Mouse (Mus musculus): Measurements from ENCODE around the gene Kcna7.
A peak's percentile ranks its signal among the peaks of the same experiment; 100 is the strongest.
"Not testable (repeated sequence)": the region's sequence is repeated elsewhere in the genome, so short reads cannot be mapped to it uniquely, and the experiment has no call there.

Gene Kcna7

DNA sequence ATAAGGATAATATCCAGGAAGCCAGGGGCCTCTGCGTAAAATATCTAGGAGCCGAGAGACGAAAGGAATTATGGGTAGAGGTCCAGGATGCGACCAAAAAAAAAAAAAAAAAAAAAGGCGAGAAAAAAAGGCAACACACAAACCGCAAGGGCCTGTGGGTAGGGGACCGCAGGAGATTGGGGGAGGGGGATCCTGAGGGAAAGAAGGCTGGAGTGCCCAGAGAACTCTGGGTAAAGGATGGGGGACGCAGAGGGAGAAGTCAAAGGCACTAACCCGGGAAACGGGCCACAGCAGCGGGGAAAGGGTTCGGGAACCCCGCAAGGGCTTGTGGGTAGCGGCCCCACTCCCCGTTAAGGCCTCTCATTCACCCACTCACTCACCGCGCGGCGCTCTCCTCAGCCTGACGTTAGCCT, 10.3 kb upstream of the Kcna7 start:
- DNase-seq (ENCODE audit: low spot score), result no peak

DNA sequence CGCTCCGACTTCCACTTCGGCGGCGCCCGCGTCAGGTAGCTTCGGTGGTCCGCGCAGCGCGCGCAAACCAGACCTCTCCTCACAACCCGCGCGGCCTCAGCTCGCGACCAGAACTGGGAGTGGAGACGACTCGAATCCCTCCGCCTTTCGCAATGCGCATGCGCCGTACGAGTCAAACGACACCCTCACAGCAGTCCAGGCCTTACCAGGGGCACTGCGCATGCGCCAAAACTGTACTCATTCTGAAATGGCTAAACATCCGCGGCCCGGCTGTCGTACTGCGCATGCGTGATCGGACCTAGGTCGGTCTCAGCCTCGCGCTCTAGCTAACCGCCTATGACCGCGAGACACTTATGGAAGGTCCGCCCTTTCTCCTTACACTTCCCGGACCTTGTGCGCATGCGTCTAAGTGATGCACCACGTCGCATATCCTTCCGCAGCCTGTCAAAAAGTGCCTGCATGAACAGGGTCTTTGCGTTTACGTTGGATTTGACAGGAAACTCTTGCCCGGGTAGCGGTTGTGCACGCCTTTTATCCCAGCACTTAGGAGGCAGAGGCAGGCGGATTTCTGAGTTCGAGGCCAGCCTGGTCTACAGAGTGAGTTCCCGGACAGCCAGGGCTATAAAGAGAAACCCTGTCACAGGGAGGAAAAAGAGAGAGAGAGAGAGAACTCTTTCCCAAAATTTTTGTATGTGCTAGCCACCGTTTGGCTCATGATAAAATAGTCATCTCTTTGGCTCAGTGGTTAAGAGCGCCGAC, 9.7 kb upstream of the Kcna7 start, which contains the start of gene Snrnp70:
Gene Snrnp70 (minus strand): TSS at position 165 of the 759 bp plus-strand sequence.
- peak; percentile 100 for DNase-seq (ENCODE audit: low spot score)

DNA sequence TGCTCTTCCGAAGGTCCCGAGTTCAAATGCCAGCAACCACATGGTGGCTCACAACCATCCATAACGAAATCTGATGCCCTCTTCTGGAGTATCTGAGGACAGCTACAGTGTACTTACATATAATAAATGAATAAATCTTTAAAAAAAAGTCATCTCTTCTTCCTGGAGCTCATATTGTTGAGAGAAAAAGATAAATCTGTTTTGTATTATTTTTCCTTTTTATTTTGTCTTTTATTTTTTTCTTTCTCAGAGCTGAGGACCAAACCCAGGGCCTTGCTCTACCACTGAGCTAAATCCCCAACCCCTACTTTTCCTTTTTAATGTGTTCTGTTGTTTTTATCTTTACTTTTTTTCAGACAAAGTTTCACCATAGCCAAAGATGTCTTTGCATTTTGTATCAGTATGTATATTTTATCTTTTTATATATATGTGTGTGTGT, 9.1 kb upstream of the Kcna7 start:
- not testable (repeated sequence) for DNase-seq (ENCODE audit: low spot score)

DNA sequence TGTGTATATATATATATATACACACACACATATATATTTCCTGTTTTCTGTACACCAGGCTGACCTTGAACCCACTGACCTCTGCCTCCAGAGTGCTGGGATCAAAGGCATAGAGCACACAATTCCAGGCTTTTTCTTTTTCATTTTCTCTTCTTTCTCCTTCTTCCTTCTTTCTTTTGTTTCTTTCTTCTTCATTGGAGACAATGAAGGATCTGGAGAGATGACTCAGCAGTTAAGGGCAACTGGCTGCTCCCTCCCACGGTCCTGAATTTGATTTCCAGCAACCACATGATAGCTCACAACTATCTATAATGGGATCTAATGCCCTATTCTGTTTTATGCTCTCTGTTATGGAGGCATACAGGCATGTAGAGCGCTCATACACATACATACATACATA, 8.7 kb upstream of the Kcna7 start:
- DNase-seq (ENCODE audit: low spot score), result no peak

DNA sequence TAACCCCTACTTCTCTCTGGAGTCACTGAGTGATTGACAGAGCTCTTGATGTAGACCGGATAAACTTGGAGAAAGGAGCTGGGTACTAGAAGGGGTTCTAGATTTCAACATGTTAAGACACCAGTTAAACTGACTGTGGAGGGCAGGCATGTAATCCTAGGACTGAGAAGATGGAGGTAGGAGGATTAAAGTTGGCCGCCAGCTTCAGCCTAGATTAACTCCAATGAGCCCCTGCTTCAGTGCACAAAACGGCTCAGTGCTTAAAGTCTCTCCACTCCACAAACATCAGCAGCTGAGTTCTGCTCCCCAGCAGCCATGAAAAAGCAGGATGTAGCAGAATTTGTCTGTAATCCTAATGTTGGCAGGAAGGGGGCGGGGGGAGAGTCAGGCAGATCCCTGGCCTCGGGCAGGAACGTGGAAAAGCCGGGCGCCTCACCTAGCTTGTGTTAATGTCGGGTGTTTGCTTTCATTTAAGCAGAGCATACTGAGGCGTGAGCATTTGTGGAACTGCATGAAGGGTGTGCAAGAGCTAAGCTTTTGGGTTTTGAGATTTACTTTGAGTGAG, 3.9 kb upstream of the Kcna7 start:
- DNase-seq (ENCODE audit: low spot score), result no peak

GRCm38 (mm10) chr7:45403532-45404261, 1.8 kb upstream of the Kcna7 start:
- peak; percentile 64 for DNase-seq (ENCODE audit: low spot score)

DNA sequence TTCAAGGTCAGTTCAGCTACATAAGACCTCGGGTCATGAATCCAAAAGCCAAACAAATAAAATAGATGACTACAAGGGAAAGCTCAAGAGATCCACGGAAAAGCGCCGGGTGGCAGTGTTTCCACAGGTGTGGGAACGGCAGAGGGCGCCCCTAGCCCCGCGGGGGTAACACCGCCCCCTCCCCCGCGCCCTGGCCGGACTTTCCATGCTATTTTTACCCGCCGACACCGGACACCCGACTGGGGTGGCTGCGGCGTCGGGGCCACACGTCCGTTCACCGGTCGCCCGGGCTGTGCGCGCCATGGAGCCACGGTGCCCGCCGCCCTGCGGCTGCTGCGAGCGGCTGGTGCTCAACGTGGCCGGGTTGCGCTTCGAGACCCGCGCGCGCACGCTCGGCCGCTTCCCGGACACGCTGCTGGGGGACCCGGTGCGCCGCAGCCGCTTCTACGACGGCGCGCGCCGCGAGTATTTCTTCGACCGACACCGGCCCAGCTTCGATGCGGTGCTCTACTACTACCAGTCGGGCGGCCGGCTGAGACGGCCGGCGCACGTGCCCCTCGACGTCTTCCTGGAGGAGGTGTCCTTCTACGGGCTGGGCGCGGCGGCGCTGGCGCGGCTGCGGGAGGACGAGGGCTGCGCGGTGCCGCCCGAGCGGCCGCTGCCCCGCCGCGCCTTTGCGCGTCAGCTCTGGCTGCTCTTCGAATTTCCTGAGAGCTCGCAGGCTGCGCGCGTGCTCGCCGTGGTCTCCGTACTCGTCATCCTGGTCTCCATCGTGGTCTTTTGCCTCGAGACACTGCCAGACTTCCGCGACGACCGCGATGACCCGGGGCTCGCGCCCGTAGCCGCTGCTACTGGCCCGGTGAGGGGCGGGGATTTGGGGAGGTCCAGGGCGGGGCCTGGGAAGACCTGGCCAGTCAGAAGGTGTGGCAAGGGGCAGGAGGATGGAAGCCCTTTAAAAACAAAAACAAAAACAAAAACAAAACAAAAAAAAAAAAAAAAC, 1.0 kb downstream of the Kcna7 start:
- no peak for DNase-seq (ENCODE audit: low spot score)

DNA sequence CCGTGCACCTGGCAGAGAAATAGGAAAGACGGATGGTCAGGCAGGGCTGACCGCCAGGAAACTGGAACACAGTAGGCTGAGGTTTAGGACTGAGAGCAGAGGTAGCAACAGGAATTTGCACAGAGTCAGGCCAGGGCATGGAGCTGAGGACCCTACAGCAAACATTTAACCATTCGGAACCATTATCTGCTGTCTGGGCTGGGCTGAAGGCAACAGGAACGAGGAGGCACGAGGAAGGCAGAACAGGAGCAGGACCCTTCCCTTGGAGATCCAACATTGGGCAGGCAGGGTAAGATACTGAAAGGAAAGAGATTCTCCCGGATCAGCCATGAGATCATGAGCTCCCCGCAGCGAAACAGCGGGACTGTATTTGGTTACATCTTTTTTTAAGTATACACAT, 2.4 kb downstream of the Kcna7 start:
- no peak for DNase-seq (ENCODE audit: low spot score)

DNA sequence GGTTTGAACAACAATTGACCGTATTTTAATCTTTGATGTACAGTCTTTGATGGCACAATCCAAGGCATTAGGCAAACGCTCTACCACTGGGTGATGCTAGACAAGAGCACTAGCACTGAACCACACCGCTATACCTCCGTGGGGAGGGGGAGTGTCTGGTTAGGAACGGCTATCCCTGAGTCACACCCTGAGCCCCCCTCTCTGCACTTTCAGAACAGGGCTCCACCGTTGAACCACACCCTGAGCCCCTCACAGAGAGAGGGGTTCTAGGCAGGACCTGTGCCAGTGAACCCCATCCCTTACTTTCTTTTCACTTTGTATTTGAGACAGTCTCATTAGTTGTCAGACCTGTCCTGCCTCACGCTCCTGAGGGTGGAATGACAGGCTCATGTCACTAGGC, 2.9 kb downstream of the Kcna7 start:
- no peak for DNase-seq (ENCODE audit: low spot score)

- no peak for DNase-seq (ENCODE audit: low spot score)
Observed at GRCm38 (mm10) chr7:45408949-45409348, 3.5 kb downstream of the Kcna7 start.

- no peak for DNase-seq (ENCODE audit: low spot score)
Observed at GRCm38 (mm10) chr7:45409497-45410163, 4.2 kb downstream of the Kcna7 start.

GRCm38 (mm10) chr7:45412421-45412820, 7.0 kb downstream of the Kcna7 start:
- DNase-seq (ENCODE audit: low spot score), result no peak

GRCm38 (mm10) chr7:45413113-45413863, 7.8 kb downstream of the Kcna7 start, which contains the start of gene Ntf5:
Gene Ntf5, plus strand, starts transcription at chr7:45413695.
- no peak for DNase-seq (ENCODE audit: low spot score)

DNA sequence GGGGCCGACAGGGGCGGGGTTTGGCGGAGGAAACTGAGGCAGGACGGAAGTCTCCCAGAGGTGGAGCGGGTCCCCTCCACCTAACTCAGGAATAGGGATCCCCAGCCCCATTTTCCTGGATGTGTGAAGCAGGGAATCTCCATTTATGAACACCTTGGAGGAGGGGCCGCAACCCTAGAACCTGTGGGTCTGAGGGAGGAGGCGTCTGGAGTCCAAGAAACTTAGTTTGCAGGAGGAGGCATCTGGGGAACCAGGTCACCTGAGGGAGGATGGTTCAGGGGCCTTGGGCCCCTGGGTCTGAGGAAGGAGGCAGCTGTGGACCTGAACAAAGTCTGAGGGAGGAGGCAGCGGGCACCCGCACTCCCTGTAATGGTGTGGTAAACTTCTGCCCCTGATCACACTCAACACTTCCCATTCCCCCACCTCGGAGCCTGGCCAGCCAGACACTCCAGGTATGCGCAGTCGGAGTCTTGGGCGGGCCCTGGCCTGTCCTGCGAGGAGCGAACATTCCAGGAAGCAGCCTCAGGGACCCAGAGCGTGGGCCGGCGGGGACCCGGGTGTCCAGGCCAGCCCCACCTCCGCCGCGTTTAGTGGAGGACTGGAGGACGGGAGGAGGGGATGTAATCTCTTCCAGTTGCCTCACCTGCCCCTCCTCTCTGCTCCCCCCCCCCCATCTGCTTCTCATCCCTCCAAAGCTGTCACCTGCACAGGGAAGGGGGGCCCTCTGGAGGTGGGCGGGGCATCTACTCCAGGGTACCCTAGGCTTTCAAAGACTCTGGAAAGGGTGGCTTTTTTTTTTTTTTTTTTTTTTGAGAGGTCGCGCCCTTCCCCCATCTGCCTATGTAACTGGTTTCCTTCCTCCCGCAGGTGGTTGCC, 8.6 kb downstream of the Kcna7 start:
- DNase-seq (ENCODE audit: low spot score), result no peak

GRCm38 (mm10) chr7:45414740-45415224, 9.3 kb downstream of the Kcna7 start:
- no peak for DNase-seq (ENCODE audit: low spot score)

- DNase-seq (ENCODE audit: low spot score), result no peak
Observed at GRCm38 (mm10) chr7:45415636-45416035, 10.2 kb downstream of the Kcna7 start.

- DNase-seq (ENCODE audit: low spot score), result no peak
Observed at GRCm38 (mm10) chr7:45417962-45418492, 12.6 kb downstream of the Kcna7 start.

DNA sequence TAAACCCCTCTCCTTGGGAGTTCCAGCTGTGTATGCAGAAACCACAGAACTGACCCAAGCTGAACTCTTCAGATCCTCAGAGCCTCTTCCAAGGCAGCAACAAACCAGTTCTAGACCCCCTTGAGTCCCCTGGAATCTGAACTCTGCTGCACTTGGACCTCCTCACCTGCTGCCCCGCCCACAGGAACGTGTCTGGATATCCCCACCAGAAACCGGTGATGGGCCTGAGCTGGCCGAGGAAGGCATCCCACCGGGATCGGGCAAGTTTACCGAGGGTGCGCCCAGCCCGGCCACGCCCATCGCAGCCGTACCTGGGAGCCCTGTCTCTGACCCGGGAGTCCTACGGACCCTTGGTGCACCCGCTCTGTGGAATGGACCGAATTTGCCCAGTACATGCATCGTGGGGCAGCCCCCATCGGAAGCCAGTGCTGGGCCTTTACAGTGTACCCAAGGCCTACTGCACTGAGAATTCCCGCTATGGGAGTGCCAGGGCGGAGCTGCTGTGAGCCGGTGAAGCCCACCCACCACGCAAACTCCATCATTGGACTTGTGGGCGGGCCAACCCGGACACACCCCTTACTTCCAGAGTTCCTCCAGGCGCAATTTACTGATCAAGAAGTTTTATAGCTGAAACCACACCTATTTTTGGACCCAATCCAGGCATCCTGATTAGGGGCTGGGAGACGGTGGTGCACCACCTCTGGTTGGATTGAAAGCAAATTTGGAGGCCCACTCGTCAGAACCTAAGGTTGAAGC, 14.6 kb downstream of the Kcna7 start:
- DNase-seq (ENCODE audit: low spot score), result no peak
